Mouse (Mus musculus): ENCODE measurements around the gene Aph1c.

DNA sequence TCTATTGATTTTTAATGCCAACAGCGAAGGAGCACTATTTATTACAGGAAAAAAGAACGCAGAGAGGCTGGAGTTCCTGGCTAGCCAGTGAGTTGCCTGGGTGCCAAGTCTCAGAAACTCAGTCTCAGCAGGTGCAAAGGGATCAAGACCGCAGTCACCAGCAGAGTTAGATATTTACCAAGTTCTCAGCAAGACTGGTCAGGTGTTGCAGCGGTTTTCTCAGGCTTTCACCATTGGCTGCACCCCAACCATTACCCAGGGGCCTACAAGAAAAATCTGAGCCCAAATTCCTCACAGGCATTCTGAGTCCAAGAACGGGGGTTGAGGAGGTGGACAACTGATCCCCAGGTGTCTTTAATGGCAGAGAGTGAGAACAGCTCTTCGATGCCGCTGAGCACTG, 675 bp downstream of the Aph1c start:
- no peak for TF ChIP-seq CTCF (conservative IDR thresholded peaks at IDR 0.05; ENCODE audit: low read length)
- no peak for TF ChIP-seq NANOG (IDR thresholded peaks at IDR 0.05; ENCODE audit: borderline replicate concordance, low read length)
